Mouse (Mus musculus) thymus, adult 18-20 months (tissue): Measurements from ENCODE around the gene Ginm1.
"Not testable (repeated sequence)": the region's sequence is repeated elsewhere in the genome, so short reads cannot be mapped to it uniquely, and the experiment has no call there.

Experiments used
- DNase-seq, 2 experiments: peaks; one replicate each; pipeline ENCODE4 v3.0.0; 2022; ENCODE audit warnings: mixed read lengths in 2 of 2

The Ginm1 gene

DNA sequence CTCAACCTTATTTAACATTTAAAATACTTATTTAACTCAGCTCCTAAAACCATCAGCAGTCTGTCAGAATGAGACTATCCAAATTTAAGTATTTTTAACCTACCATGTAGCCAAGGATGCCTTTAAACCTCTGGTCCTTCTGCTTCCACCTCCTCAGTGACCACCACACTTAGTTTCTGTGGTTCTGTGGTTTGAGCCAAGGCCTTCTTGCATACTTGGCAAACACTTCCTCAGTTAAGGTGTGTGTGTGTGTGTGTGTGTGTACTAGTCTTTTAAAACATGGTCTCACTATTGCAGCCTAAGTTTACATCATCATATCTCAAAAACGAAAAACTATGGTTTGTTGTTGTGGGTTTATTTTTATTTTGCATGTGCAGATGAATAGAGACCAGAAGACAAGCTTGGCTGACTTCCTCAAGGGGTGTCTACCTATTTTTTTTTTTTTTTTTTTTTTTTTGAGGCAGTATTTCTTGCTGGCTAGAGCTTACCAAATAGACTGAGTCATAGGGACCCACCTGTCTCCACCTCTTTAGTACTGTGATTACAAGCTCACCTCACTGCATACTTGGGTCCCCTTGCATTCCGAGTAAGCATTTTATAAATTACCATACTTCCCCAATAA lies 10.0 kb upstream of the Ginm1 start:
- DNase-seq: no peak

DNA sequence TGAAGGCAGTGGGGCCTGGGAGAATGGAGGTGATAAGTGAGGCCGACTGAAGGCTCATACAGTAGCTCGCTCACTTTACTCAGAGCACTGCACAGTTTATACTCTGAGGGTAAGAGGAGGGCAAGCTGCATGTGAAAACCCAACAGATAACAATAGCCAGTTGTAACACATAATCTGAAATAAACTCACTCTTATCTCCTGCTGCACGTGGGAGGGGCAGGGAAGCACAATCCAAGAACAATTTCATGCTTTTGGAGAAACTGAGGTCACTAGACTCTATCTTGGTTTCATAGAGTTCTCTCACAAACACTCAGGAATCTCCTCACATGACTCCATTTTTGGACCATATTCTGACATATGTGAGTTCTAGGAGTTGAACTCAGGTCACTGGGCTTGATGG lies 8.6 kb upstream of the Ginm1 start:
- DNase-seq: no peak

DNA sequence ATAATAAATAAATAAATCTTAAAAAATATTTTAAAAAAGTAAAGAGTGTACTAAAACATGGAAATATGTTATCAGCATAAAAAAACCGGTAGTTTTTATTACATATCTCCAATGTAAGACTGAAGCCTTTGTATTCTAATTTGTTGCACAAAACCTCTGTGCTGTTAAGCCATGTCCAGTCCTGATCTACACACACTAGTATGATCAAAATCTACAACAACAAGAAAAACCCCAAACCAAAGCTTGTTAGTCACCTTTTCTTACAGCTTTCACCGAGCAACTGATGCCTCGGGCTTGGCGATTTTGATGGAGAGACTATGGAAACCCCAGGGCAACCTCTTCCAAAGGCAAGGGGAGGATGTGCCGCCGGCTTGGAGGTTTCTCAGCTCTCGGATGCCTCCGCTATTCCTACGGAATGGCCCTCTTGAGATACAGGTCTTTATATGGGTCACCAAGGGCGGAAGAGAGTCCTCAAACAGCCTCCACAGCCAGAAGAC lies 322 bp downstream of the Ginm1 start:
- DNase-seq: no peak

DNA sequence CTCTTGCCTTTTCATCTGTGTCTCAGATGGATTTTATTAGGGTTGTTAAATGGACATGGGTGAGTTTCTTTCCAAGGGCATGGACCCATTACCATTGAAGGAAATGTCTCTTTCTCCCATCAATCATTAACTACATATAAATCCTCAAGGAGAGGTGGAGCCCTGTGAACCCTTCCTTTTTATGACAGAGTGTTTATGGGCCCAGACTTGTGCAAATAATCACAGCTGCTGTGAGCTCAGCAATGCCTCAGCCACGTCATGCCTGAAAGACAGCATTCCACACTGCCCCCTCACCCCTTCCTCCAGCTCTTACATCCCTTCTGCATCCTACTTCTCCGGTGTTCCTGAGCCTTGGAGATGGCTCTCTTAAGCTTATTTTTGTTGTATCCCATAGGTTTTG lies 5.3 kb downstream of the Ginm1 start:
- no peak for DNase-seq

DNA sequence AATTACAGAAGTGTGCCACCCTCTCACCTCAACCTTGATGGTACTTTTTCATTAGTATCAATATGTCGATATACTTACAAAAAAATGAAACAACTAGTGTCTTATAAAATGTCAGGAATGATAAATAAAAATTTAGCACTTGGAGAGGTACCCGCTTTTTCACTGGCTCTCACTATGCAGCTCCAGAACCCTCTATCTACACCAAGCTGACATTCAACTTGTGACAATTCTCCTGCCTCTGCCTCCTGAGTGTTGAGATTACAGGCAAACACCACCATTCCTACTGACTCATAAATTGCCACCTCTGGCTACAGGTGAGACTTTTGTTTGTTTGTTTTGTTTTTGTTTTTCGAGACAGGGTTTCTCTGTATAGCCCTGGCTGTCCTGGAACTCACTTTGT lies 11.4 kb downstream of the Ginm1 start:
- no peak for DNase-seq

DNA sequence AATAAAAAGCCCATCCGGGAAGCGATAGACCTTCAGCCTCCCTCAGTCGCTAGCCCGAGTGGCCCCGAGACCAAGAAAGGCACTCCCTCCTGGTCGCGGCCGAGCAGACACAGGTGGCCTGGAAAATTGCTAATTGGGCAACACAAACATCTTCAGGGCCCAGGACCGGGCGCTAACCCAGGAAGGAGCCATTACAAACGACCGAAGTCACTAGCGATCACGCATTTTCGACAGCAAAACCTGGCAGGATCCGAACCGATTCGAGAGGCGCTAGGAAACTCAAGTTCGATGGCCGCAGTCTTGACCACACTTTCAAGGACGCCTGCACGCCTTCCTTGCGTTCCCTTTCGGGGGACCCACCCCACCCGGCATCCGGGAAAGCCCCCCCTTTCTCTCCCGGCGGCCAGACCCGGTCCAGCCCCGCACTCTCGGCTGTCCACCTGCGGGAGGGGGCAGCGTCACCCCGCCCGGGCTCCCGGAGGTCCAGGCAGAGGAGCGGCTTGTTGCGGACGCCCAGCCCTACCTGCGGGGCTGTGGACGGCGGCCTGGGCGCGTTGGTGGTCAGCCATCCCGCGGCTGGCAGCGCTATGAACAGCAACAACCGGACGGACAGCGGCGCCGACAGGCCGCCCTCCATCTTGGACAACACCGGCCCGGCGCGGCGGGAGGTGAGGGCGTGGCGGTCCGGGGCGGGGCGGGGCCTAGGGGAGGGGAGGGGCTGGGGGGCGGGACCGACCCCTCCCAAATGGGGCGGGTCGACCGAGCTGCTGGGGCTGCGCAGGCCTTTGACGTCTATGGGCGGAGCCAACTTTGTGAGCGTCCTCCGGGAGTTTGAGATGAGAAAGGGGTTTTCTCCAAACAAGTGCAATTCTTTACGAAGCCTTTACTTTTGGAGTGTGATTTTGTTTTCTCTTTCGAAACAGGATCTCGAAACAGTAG lies 12.1 kb downstream of the Ginm1 start:
- peak; percentile 77 to 83 for DNase-seq

DNA sequence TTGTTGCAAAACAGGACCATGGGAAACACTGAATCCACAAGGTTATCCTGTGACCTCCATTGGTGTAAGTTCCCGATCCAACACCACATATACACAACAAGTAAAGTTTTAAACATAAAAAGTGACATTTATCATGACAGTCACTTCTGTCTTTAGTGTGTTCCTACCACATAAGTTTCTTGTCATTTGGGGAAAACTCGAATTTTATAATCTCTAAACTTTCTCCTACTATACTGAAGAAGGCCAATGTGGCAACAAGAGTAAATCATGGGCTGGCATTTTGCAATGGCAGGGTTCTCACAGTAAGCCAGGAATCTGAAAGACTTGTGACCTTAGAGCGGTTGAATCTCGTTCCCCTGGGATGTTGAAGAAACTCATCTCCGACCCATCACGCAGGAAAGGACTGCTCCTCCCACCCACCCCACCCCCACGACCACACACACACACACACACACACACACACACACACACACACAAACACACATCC lies 12.8 kb downstream of the Ginm1 start:
- no peak for DNase-seq

DNA sequence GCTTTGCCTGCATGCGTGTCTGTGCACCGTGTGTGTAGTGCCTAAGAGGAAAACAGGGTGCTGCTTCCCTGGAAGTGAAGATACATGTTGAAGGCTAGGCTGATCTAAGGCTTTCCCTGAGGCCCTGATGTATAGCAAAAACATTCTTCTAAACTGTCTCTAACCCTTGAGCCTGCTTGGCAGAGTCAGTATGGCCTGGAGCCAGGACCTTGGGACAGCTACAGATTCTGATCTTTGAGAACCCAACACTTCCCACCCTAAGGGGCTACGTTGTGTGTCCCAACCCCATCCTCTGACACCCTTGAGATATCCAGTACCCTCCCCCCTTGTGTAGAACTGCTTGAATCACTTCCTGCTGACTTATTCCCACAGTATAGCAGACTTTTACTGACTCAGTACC lies 14.3 kb downstream of the Ginm1 start:
- no peak for DNase-seq

DNA sequence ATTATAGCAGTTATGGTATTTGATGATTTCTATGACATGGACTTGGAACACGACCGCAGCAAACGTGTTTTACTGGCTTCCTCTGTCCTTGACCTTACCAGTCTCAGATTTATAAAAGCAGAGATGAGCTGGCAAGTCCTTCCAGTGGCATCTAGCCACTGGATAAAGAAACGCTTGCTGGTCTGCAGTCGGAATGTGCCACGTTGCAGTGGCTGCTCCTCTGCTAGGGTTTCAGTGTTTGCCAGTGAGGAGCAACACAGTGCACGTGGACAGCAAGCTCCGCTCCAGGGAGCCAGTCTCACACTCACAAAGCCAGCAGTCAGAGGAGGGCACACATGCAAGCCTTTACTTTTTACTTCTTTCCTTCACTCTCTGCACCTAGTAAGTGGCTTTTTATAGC lies 17.2 kb downstream of the Ginm1 start:
- no peak for DNase-seq

DNA sequence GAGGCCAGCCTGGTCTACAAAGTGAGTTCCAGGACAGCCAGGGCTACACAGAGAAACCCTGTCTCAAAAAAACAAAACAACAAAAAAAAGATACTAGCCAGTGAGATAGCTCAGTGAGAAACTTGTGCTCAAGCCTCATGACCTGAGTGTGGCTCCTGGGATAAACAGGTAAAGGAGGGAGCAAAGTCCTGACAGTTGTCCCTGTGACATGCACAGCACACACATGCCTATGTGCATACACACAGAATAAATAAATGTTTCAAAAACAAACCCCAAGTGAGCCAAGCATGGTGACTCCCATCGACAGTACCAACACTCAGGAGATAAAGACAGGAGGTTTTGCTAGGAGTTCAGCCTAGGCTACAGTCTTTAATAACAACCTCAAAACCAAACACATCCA lies 19.9 kb downstream of the Ginm1 start:
- no peak for DNase-seq

DNA sequence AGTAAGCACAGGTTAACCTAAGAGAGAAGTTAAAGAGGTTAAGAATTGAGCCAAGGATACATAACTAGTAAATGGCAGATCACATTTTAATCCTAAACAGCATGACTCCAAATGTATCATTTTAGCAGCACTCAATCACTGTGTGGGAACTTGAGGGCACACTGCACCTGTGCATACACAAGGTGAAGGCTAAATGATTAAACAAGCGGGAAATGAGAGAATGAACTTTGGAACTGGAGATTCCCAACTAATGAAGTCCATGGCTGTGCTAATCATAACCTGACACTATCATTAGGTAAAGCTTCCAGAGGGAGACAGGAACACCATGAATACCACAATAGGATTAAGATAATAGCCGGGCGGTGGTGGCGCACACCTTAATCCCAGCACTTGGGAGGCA lies 20.3 kb downstream of the Ginm1 start:
- no peak for DNase-seq

DNA sequence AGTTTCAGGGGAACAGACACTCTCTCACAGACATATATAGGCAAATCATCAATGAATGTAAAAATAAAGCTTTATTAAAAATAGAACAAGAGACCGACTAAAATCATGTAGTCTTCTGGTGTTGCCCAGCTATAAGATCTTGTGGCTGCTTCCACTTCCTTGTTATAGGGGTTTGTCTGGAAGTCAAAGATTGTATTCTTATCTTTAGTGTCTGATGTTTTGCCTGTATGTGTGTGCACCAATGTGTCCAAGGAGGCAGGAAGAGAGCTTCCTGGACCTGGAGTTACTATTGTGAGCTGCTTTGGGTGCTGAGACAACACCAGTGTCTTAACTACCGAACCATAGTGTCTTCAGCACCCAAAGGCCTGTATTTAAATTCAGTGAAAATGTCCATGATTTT lies 35.1 kb downstream of the Ginm1 start:
- no peak for DNase-seq

DNA sequence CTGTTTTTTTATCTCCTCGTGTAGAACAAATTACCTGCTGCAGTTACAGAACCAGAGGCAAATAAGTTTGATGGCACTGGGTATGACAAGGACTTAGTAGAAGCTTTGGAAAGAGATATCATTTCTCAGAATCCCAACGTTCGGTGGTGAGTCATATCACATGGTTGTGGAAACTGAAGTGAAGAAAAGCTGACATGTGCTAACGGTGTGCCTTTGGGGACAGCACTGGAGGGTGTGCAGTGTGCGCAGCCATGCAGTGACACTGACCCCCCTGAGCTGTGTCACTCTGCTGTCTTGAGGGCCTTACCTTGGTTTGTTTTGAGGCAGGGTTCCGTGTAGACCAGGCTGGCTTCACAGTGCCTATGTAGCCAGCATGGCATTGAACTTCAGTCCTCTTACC lies 43.9 kb downstream of the Ginm1 start:
- DNase-seq: no peak

DNA sequence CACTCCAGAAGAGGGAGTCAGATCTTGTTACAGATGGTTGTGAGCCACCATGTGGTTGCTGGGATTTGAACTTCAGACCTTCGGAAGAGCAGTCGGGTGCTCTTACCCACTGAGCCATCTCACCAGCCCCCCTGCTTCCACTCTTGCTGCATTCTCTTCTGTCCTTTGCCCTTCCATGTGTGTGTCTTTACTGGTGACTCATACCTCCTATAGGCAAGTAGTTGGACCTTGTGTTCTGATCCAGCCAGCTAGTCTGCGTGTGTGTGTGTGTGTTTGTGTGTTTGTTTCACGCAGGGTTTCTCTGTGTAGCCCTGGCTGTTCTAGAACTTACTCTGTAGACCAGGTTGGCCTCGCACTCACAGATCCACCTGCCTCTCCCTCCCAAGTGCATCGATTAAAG lies 47.1 kb downstream of the Ginm1 start:
- not testable (repeated sequence) for DNase-seq

DNA sequence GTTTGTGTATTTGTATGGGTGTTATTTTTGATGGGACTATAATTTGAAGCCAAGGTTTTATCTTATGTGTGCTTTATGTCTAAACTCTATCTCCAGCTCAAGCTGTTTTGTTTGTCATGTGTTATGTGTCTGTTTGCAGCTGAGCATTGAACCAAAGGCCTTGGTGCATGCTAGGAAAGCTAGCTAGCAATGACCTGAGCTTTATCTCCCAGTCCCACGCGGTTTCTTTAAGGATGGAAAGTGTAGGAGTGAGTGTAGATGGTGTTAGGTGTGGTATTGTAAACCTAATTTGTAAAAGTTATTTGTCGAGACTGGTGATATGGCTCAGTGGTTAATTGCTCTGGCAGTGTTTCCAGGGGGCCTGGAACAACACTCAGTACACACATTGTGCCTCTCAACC lies 54.7 kb downstream of the Ginm1 start:
- DNase-seq: no peak

DNA sequence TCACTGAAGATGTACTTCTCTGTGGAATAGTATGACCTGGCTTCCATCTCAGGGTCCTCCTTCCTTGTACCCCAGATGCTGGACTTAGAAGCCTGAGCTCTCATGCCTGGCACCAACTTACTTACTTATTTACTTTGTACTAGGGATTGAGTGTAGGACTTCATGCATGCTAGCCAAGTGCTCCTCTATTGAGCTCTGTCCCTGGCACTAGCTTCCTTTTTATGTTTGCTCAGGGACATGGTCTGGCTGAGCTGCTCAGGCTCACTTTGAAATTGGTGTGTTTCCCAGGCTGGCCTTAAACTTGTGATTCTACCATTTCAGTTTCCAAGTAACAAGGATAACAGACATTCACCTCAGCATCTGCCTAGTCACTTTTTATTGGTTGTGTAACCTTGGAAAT lies 55.5 kb downstream of the Ginm1 start:
- no peak for DNase-seq

DNA sequence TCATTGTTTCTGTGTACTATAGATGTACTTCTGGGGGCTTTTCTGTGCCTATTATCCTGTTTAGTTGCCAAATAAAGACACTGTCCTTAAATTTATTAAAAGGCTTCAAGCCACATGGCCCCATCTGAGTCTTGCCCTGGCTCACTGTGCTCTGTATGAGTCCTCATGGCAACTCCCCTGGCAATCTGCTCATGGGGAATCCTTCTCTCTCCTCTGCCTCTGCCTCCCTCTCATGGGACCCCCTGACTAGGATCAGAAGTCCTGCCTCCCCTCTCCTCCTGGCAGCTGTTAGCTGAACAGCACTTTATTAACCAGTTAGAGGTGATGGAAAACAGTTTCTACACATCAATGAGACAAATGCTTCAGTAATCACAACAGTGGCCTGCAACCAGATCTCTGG lies 61.0 kb downstream of the Ginm1 start:
- no peak for DNase-seq

DNA sequence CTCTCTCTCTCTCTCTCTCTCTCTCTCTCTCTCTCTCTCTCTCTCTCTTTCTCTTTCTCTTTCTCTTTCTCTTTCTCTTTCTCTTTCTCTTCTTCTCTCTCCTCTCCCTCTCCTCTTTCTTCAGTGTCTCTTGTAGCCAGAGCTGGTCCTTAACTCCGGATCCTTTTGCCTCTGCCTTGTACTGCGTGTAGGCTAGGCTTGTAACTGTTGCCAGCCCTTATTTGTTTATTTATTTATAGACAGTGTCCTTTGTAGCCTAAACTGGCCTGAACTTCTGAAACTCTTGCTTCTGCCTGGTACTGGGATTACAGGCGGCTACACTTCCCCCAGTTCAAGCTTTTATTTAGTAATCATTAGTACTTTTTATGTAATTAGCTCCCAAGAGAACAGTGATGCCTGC lies 65.6 kb downstream of the Ginm1 start:
- no peak for DNase-seq

DNA sequence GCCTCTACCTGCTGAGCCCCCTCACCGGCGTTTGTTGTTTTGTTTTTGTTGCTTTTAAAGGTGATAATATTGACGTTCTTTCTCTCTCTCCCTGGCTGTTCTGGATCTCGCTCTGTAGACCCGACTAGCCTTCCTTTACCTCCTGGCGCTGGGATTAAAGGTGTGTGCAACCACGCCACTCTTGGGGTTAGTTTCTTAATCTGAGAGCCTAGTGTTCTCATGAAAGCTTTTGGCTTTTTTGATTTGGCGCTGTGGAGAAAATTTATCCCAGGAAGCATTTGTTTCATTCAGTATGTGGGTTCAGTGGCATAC lies 66.2 kb downstream of the Ginm1 start:
- DNase-seq: no peak

DNA sequence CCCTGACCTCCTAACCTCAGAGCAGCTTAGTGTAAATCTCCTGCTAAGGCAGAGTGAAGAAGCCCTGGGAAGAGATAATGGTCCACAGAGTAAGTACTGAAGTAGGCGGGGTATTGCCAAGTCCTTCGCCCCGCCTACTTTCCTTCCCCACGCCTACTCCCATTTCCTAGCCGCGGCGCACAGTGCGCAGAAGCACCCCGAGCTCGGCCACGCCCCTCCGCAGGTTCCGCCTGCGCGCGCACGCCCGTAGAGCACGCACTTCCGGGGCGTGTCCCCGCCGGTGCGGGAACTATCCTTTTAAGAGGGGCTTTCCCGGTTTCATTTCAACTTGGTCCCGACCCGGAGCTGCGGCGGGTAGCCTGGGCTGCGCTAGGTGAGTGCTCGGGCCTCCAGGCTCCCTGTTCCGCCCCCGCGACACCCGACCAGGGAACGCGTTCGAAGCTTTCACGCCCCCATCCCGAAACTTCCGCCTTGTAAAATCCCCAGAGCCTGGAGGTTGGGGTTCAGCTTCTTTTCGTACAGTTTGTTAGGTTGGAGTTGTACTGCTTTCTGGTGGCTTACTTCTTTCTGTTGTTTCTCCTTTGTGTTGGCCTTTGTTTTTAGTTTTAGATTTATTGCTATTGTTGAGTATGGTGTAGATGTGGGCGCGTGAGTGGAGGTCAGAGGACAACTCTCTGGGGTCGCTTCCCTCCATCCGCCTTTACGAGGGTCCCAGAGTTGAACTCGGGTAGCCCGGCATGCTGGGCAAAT lies 66.7 kb downstream of the Ginm1 start, which contains the start of gene Katna1:
Gene Katna1, plus strand, starts transcription at position 250 of the 750 bp plus-strand sequence.
- peak; percentile 87 to 90 for DNase-seq
